ENCODE assay signal across 12 mouse cellular contexts in genomic region chr16:10365796-10366195, GRCm38 (mm10). TPM values are rescaled to one million over a fixed set of nuclear protein-coding genes. Genes with fewer than 3 reads are reported as not detected.
A peak's percentile ranks its signal among the peaks of the same experiment; 100 is the strongest.
DNase-seq lines count a peak whose midpoint lies in the region; ATAC-seq and TF ChIP-seq lines count a peak whose summit lies in the region.
"Had no signal": no experiment of that assay in that cellular context is flagged by ENCODE, and none has a peak within 500 bp of the region (broad histone marks: within the 10 kb centered on the region; RNA-seq: fewer than 3 reads in every experiment).

No protein-coding gene starts in this region.

- no peaks in the 10 kb centered on the region for H3K27me3 ChIP-seq in heart, embryonic 15.5 days
- H3K27me3 ChIP-seq in lung, postnatal 0 days (replicated peaks; ENCODE audit: insufficient read depth, low read length): no peaks in the 10 kb centered on the region
- no peaks in the 10 kb centered on the region for H3K27me3 ChIP-seq in hindbrain, embryonic 15.5 days
- H3K27me3 ChIP-seq in stomach, embryonic 16.5 days (ENCODE audit: control insufficient read depth, insufficient read depth, low read length): no peaks in the 10 kb centered on the region
- H3K27me3 ChIP-seq: midbrain, embryonic 12.5 days had no signal

- H3K36me3 ChIP-seq in heart, embryonic 15.5 days: no peaks in the 10 kb centered on the region
- H3K36me3 ChIP-seq in lung, postnatal 0 days (ENCODE audit: insufficient read depth, low read length): no peaks in the 10 kb centered on the region
- H3K36me3 ChIP-seq in hindbrain, embryonic 15.5 days: no peaks in the 10 kb centered on the region
- H3K36me3 ChIP-seq in stomach, embryonic 16.5 days (ENCODE audit: control insufficient read depth, insufficient read depth, low read length): no peaks in the 10 kb centered on the region
- H3K36me3 ChIP-seq: liver, embryonic 13.5 days; midbrain, embryonic 12.5 days had no signal

- peak overlapping the region; percentile 57 for H3K27ac ChIP-seq in heart, embryonic 15.5 days
- peak overlapping the region; percentile 74 for H3K27ac ChIP-seq in lung, postnatal 0 days (ENCODE audit: low read length)
- H3K27ac ChIP-seq in hindbrain, embryonic 15.5 days (replicated peaks): peak overlapping the region; percentile 45
- H3K27ac ChIP-seq in stomach, embryonic 16.5 days (ENCODE audit: low read length): peak overlapping the region; percentile 86
- H3K27ac ChIP-seq: liver, embryonic 13.5 days; midbrain, embryonic 12.5 days had no signal

- H3K4me2 ChIP-seq in heart, embryonic 15.5 days: no peak overlapping the region
- H3K4me2 ChIP-seq in lung, postnatal 0 days (replicated peaks; ENCODE audit: low read depth, low read length): no peak overlapping the region
- no peak overlapping the region for H3K4me2 ChIP-seq in hindbrain, embryonic 15.5 days
- no peak overlapping the region for H3K4me2 ChIP-seq in stomach, embryonic 16.5 days (ENCODE audit: low read depth, low read length)
- H3K4me2 ChIP-seq: liver, embryonic 13.5 days; midbrain, embryonic 12.5 days had no signal

- no peak for TF ChIP-seq EP300 in lung, postnatal 0 days (IDR thresholded peaks at IDR 0.05)

- no peak overlapping the region for H3K9ac ChIP-seq in heart, embryonic 15.5 days
- no peak overlapping the region for H3K9ac ChIP-seq in lung, postnatal 0 days (replicated peaks; ENCODE audit: low read depth)
- H3K9ac ChIP-seq in hindbrain, embryonic 15.5 days: no peak overlapping the region
- H3K9ac ChIP-seq in stomach, embryonic 16.5 days (ENCODE audit: low read length): 0 out of 2 replicates have a peak overlapping the region, but pooled peaks have one; percentile 1
- H3K9ac ChIP-seq: liver, embryonic 13.5 days; midbrain, embryonic 12.5 days had no signal

- no peak for ATAC-seq in heart, embryonic 15.5 days (replicated peaks; ENCODE audit: insufficient number of reproducible peaks, insufficient read depth, low FRiP score, low read depth)
- ATAC-seq in lung, postnatal 0 days: peak; percentile 18
- ATAC-seq in hindbrain, embryonic 15.5 days (ENCODE audit: low FRiP score, low read depth): no peak
- ATAC-seq in stomach, embryonic 16.5 days (ENCODE audit: insufficient read depth, low FRiP score): peak; percentile 45; the same call in 1 of the 2 replicates

- H3K4me1 ChIP-seq in heart, embryonic 15.5 days (replicated peaks): peaks cover 20% of the 10 kb centered on the region
- H3K4me1 ChIP-seq in lung, postnatal 0 days (ENCODE audit: insufficient read depth, low read depth, low read length): peaks cover 14% of the 10 kb centered on the region
- H3K4me1 ChIP-seq in hindbrain, embryonic 15.5 days (replicated peaks): no peaks in the 10 kb centered on the region
- H3K4me1 ChIP-seq in stomach, embryonic 16.5 days (ENCODE audit: control insufficient read depth, insufficient read depth, low read length): peaks cover 14% of the 10 kb centered on the region
- H3K4me1 ChIP-seq: liver, embryonic 13.5 days had no signal

- no peak for TF ChIP-seq CTCF in lung, postnatal 0 days (IDR thresholded peaks at IDR 0.05)

- no peaks in the 10 kb centered on the region for H3K9me3 ChIP-seq in heart, embryonic 15.5 days (replicated peaks)
- H3K9me3 ChIP-seq in lung, postnatal 0 days (ENCODE audit: low read length): no peaks in the 10 kb centered on the region
- no peaks in the 10 kb centered on the region for H3K9me3 ChIP-seq in hindbrain, embryonic 15.5 days
- H3K9me3 ChIP-seq in stomach, embryonic 16.5 days (replicated peaks; ENCODE audit: control insufficient read depth, low read length): no peaks in the 10 kb centered on the region
- H3K9me3 ChIP-seq: liver, embryonic 13.5 days; midbrain, embryonic 12.5 days had no signal

- no peak for DNase-seq in heart, postnatal 4 days
- DNase-seq in lung, postnatal 0 days (ENCODE audit: low spot score): no peak
- no peak for DNase-seq in lung, postnatal 25 days (ENCODE audit: low spot score)
- no peak for DNase-seq in cerebellum, adult 18-20 months
- DNase-seq in cerebellum, adult 9-10 months: no peak
- DNase-seq: B cell, adult 2 months; liver, embryonic 13.5 days had no signal

- WGBS in heart, embryonic 15.5 days: 63% methylated on average over 4 of the region's 4 CpGs
- 41% methylated on average over 4 of the region's 4 CpGs for WGBS in lung, postnatal 0 days
- WGBS in hindbrain, embryonic 15.5 days: 83% methylated on average over 4 of the region's 4 CpGs
- WGBS in stomach, embryonic 16.5 days: 56% methylated on average over 4 of the region's 4 CpGs

- no peak overlapping the region for H3K4me3 ChIP-seq in heart, embryonic 15.5 days
- H3K4me3 ChIP-seq in lung, postnatal 0 days (ENCODE audit: low read depth, low read length): no peak overlapping the region
- no peak overlapping the region for H3K4me3 ChIP-seq in hindbrain, embryonic 15.5 days
- no peak overlapping the region for H3K4me3 ChIP-seq in stomach, embryonic 16.5 days (replicated peaks; ENCODE audit: low read length)
- H3K4me3 ChIP-seq: liver, embryonic 13.5 days; midbrain, embryonic 12.5 days had no signal

RNA-seq across cellular contexts. Expression of gene Tekt5, which starts 29.5 kb away (rescaled TPM):
- polyA plus RNA-seq in heart, embryonic 15.5 days (2015; fragmentation: Nextera tagmentation; extraction: Ambion mirVana): 0.87 and 1.1 TPM in 2 replicates
- total RNA-seq in heart, postnatal 4 days (2021): under 1 TPM; 0.33 to 0.34 TPM
- 9.9 and 11.7 TPM in 2 replicates for polyA plus RNA-seq in lung, postnatal 0 days (2015; fragmentation: Nextera tagmentation; extraction: Ambion mirVana)
- 17.9 and 18.2 TPM in 2 replicates for polyA plus RNA-seq in hindbrain, embryonic 15.5 days (2015; fragmentation: Nextera tagmentation; extraction: Ambion mirVana)
- polyA plus RNA-seq in stomach, embryonic 16.5 days (2015; fragmentation: Nextera tagmentation; extraction: Ambion mirVana): 1.7 and 2.0 TPM in 2 replicates
- total RNA-seq: gastrocnemius, postnatal 25 days had no signal

RNA-seq across cellular contexts. Expression of gene Nubp1, which starts 46.0 kb away (rescaled TPM):
- 28.7 and 39.4 TPM in 2 replicates for polyA plus RNA-seq in heart, embryonic 15.5 days (2015; fragmentation: Nextera tagmentation; extraction: Ambion mirVana)
- 10 to 100 TPM; 18.8 to 18.9 TPM for total RNA-seq in heart, postnatal 4 days (2021)
- 31.2 and 31.6 TPM in 2 replicates for polyA plus RNA-seq in lung, postnatal 0 days (2015; fragmentation: Nextera tagmentation; extraction: Ambion mirVana)
- polyA plus RNA-seq in hindbrain, embryonic 15.5 days (2015; fragmentation: Nextera tagmentation; extraction: Ambion mirVana): 45.5 and 48.2 TPM in 2 replicates
- 45.5 and 47.7 TPM in 2 replicates for polyA plus RNA-seq in stomach, embryonic 16.5 days (2015; fragmentation: Nextera tagmentation; extraction: Ambion mirVana)

RNA-seq across cellular contexts. Expression of gene Emp2, which starts 52.0 kb away (rescaled TPM):
- polyA plus RNA-seq in heart, embryonic 15.5 days (2015; fragmentation: Nextera tagmentation; extraction: Ambion mirVana): 44.6 and 49.1 TPM in 2 replicates
- total RNA-seq in heart, postnatal 4 days (2021): 10 to 100 TPM; 41.5 to 42.5 TPM
- polyA plus RNA-seq in lung, postnatal 0 days (2015; fragmentation: Nextera tagmentation; extraction: Ambion mirVana): 584 and 640 TPM in 2 replicates
- 18.3 and 18.8 TPM in 2 replicates for polyA plus RNA-seq in hindbrain, embryonic 15.5 days (2015; fragmentation: Nextera tagmentation; extraction: Ambion mirVana)
- polyA plus RNA-seq in stomach, embryonic 16.5 days (2015; fragmentation: Nextera tagmentation; extraction: Ambion mirVana): 83.5 and 110 TPM in 2 replicates

Comparison
In these comparisons a context has a peak if more than half of its experiments do, and no peak if none do; other contexts are left out.
1. ATAC-seq: peak in lung, postnatal 0 days (single experiment) and stomach, embryonic 16.5 days (single experiment); none in heart, embryonic 15.5 days (single experiment) and hindbrain, embryonic 15.5 days (single experiment).
2. Peak in every context shown above with its lines, with median percentiles within 50 percentile points of each other: H3K27ac ChIP-seq.